Mouse (Mus musculus) lung, adult 2 months (tissue): ENCODE results near the gene Samd14. TPM values are rescaled to one million over a fixed set of nuclear protein-coding genes. Genes with fewer than 3 reads are reported as not detected.

Experiments used
- DNase-seq: peaks from one replicate; pipeline ENCODE4 v3.0.0; 2022
- H3K4me1 ChIP-seq: fragments of 200-500 bp; 2 replicates; pipeline ENCODE4 v1.6.1; 2011; ENCODE audit warnings: low read length; ENCODE audit not compliant: control insufficient read depth, insufficient read depth
- H3K4me3 ChIP-seq: fragments of 200-500 bp; replicated peaks from 2 replicates; pipeline ENCODE3; 2011; ENCODE audit warnings: low read depth, mild to moderate bottlenecking, control low read depth, low read length; ENCODE audit errors: extremely low read depth
- CTCF ChIP-seq: fragments of 200-500 bp; IDR thresholded peaks from 2 replicates; pipeline ENCODE4 v1.5.1; 2011; ENCODE audit warnings: mild to moderate bottlenecking, low read length, control low read depth; ENCODE audit not compliant: insufficient read depth
- POLR2A ChIP-seq: fragments of 200-500 bp; IDR thresholded peaks from 2 replicates; pipeline ENCODE4 v1.6.1; 2011; ENCODE audit warnings: low read depth, mild to moderate bottlenecking, control low read depth, low read length, borderline replicate concordance; ENCODE audit errors: extremely low read depth
- WGBS: fragments of 180-500 bp; shearing (Covaris S2); methylation state at CpG from one replicate; pipeline ENCODE4 v1.1.7; 2018; 5-methylcytosine and 5-hydroxymethylcytosine counted together
- polyA plus RNA-seq: library from polyadenylated mRNA; depleted of rRNA; stranded (reverse); fragments of >200 nt; gene quantifications from 2 replicates; pipeline ENCODE4 v1.2.3, GENCODE M21; 2012

Samd14 gene
- polyA plus RNA-seq, 1 experiment, result 5.9 TPM

DNA sequence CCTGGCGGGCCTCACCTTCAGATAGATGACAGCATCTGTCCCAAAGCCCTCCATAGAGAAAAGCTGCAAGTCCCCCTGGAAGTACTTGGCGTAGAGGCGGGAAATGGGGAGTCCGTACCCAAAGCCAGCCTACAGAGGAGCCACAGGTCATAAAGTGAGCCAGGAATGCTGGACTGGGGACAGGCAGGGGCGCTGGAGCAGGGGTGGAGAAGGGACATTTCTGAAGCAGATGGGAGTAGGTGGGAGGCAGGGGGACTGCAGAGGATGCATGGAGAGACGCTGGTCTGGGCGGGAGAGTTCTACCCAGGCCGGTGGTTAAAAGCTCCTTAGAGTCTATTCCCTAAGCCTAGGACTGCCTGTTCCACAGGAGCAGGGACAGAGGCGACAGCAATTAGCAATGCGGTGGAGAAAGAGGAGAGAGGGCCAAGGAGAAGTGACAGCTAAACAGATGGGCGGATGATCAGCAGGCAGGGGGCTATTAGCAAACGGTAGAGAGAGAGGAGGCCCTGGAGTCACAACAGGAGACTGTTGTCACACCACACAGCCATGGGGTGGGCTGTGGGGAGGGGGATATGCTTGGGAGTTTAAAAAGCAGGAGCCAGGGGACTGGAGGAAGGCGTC lies 18.3 kb downstream of the Samd14 start:
- TF ChIP-seq POLR2A (no peak), CTCF (no peak)
- DNase-seq, result no peak
- 72% methylated on average over 13 of the region's 13 CpGs for WGBS
- no peak overlapping the region for H3K4me3 ChIP-seq
- H3K4me1 ChIP-seq, result peaks cover 8% of the 10 kb centered on the region

DNA sequence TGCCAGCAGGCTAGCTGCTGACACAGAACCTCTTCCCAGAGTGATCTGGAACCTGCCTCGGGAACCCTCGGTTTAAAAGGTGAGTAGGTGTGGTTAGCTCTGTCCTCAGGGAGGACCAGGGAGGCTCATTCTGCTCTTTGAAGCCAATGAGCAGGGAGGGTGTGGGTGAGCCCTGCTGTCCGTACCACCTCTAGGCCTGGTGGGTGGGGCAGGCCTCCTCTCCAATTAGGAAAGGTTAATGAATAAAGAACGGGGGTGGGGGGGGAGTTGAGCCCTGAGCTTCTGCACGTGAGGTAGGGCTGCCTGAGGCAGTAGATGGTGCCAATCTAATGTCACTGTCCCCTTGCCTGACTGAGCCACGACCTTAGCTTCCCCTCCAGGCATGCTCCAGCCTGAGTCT lies 23.3 kb downstream of the Samd14 start:
- no peak for DNase-seq
- H3K4me1 ChIP-seq, result no peaks in the 10 kb centered on the region
- TF ChIP-seq POLR2A, result no peak
- 58% methylated on average over 6 of the region's 6 CpGs for WGBS
- no peak overlapping the region for H3K4me3 ChIP-seq

DNA sequence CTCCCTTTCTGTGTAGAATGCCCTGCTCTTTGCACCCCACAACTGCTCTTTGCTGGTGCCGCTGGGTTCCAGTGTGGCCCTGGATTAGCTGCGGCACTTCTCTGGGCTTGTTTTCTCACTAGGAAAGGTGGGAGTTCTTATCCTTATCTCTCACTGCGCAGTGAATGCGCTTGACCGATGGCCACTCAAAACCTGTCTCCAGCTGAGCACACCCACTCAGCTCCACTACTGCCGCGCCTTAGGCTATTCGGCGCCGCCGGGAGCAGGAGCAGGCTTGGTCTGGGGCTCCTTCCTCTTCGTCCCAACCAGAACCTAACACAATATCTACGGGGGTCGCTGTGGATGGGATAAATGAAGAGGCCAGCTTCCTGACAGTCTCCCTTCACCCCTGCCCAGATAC lies 23.9 kb downstream of the Samd14 start:
- Histone ChIP-seq H3K4me3 (no peak overlapping the region), H3K4me1 (no peaks in the 10 kb centered on the region)
- 61% methylated on average over 14 of the region's 14 CpGs for WGBS
- DNase-seq, result no peak
- no peak for TF ChIP-seq CTCF
- TF ChIP-seq POLR2A, result no peak

DNA sequence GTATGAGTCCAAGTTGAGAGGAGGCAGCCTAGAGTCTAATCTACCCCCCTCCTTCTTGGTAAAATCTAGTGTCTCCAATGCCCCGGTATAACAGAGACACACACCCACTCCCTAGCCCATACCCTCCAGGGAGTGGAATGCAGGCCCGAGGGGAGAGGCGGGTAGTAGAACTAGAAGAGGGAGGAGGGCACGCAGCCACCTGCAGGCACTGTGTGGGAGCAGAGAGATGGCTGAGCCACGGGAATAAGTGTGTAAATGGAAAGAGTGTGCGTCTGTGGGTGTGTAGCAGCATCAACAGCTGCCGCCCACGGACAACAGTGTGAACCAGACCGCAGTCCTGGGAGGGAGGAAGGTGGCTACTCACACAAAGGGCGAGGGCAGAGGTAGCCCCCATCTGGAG lies 25.2 kb downstream of the Samd14 start:
- H3K4me1 ChIP-seq, result no peaks in the 10 kb centered on the region
- TF ChIP-seq POLR2A (no peak), CTCF (no peak)
- 71% methylated on average over 10 of the region's 10 CpGs for WGBS
- no peak overlapping the region for H3K4me3 ChIP-seq
- DNase-seq, result no peak

DNA sequence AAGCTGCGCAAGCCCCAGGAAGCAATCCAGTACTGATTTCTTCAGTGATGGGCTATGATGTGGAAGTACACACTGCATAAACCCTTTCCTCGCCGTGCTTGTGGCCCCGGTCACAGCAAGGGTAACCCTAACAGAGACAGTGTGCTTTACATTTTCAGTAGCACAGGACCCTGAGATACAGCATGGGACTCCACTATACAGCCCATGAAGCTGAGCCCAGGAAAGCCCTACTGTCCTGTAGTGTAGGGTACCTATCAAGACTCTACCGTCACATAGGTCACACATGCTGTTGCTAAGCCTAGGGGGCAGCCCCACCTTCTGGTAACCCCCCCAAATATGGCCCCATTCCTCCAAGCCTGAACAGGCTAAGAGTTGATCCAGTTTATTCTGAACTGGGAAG lies 26.8 kb downstream of the Samd14 start:
- H3K4me1 ChIP-seq, result no peaks in the 10 kb centered on the region
- TF ChIP-seq CTCF (no peak), POLR2A (no peak)
- no peak for DNase-seq
- whole genome bisulfite sequencing, result 95% methylated on average over 5 of the region's 5 CpGs
- no peak overlapping the region for H3K4me3 ChIP-seq

DNA sequence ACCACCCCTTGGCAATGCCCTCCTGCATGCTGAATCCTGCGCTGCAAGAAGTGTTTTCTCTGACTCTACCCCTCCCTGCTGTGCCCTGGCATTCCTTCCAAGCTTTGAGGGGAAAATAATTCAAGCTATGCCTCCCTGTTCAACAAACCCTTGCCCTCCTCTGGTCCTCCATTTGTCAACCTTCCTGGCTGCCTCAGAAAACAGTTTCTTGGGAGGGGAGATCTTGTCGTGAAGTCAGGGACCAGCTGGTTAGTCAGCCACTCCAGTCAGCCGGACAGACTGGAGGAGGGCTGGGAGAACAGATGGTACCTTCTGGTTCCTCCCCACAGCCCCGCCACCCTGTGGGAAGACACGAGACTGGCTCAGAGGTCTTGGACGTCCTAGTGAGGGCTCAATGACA lies 27.6 kb downstream of the Samd14 start:
- DNase-seq, result no peak
- Histone ChIP-seq H3K4me3 (no peak overlapping the region), H3K4me1 (no peaks in the 10 kb centered on the region)
- TF ChIP-seq CTCF (no peak), POLR2A (no peak)
- WGBS, result 65% methylated on average over 6 of the region's 6 CpGs

DNA sequence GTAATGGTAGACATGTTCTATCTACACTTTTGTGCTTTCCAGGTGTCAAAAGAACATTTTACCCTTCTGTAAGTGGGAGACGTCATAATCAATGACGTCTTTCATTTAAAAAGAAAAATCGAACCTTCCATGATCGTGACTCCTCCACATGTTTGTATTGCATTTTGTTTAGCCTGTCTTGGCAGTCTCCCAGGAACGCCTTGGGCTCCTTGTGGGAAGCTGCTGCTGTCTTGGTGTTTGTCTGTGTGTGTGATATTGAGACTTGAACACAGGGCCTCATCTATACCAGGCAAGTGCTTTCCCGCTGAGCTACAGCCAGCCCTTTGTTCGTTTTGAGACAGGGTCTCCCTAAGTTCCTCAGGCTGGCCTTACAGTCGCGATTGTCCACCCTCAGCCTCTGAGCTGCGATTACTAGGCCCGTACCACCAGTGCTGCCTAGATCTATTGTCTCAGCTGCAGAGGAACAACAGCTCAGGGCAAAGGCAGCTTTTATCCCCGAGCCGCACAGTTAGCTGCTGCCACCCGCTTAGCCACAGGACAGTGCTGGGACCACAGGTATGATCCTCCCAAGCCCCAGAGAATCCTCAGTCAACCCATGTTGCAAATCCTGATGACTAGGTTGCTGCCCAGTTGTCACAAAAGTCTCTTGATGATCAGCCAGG lies 28.6 kb downstream of the Samd14 start:
- no peak for DNase-seq
- Histone ChIP-seq H3K4me1 (no peaks in the 10 kb centered on the region), H3K4me3 (no peak overlapping the region)
- TF ChIP-seq POLR2A (no peak), CTCF (no peak)
- 76% methylated on average over 14 of the region's 14 CpGs for WGBS

DNA sequence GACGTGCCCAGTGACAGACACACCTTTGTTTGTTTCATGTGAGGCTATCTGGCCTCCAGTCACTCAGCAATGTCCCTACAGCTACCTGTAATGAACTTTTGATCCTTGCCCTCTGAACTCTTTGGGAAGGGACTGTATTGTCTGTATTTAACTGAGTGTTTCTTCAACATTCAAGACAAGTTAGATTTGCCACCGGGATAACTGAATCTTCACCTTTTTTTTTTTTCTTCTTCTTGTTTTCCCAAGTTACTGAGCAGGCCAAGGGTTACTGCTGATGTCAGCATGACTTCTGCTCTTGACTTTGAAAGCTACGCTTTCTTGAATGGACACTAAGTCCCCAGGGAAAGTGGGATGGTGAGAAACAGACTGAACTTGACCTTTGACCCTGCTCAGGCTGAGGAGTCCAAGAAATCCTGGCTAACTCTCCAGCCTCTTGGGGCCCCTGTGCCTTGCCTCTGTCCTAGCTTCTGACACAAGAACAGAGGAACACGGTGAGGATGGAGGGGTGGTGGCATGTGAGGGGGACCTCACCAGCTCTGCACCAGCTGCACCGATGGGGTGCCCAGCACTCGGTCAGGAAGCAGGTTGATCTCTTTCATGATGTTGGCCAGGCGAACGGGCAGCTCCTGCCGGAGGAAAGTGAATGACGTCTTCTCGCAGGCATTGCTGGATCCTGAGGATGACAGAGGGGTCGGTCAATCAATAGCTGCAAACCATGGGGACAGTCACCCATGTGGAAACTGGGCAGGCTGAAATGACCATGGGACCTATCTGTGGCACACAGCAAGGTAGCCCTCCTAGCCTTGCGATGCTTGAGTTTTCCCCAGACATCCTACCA lies 29.4 kb downstream of the Samd14 start:
- no peak for TF ChIP-seq CTCF
- TF ChIP-seq POLR2A, result no peak
- Histone ChIP-seq H3K4me1 (no peaks in the 10 kb centered on the region), H3K4me3 (no peak overlapping the region)
- DNase-seq, result no peak
- WGBS, result 78% methylated on average over 13 of the region's 13 CpGs

DNA sequence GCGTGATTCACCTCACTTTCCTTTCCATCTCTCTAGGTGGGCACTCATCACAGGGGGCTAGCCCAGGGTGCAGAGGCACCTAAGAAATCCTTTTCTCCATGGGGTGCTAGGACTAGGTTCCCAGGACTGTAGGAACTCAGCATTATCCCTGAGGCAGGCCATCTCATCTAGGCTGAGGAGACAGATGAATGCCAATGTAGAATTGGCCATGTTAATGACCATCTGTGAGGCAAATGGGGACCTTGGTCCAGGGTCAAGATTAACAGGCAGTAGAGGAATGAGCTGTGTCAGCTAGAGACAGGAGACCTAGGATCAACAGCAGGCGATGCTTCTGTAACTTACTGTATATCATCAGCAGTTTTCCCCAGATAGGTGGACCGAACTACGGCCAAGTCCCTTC lies 30.1 kb downstream of the Samd14 start:
- DNase-seq, result no peak
- WGBS, result 65% methylated on average over 4 of the region's 4 CpGs
- no peaks in the 10 kb centered on the region for H3K4me1 ChIP-seq
- no peak for TF ChIP-seq POLR2A
- no peak for TF ChIP-seq CTCF
- H3K4me3 ChIP-seq, result no peak overlapping the region

DNA sequence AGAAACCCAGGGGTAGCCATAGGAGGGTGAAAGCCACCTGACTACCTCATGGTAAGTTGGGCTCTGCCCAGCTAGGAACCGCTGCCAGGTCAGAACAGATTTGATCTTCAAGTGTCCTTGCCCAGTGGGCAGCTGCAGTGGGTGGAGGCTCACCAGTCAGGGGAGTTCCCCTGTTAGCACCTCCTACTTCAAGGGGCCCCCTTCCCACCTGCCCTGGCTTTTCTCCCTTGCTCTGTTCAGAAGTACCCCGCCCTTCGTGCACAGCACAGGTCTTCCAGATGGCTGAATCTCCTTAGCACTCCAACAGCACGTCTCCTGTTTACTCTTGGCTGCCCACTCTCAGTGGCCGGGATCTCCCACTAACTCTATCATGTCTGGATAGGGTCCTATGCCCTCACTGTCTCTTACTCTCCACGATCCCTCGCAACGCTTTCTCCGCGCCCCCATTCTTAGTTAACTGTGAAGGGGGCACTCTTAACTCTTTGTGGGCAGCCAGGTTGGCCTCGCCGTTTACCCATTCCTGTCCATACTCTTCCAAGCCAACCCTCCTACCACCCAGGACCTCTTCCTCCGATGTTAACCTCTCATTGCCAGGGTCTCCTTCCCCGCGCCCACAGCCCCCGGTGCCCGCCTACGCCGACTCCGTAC lies 30.9 kb downstream of the Samd14 start:
- Histone ChIP-seq H3K4me3 (peak overlapping the region; percentile 84), H3K4me1 (no peaks in the 10 kb centered on the region)
- DNase-seq, result peak; percentile 72
- WGBS, result 2% methylated on average over 20 of the region's 20 CpGs
- TF ChIP-seq POLR2A (peak; percentile 50; the same call in 1 of the 2 replicates), CTCF (no peak)
